ENCODE assay signal across 26 mouse cellular contexts in genomic region chr6:42539711-42540110, GRCm38 (mm10). TPM values are rescaled to one million over a fixed set of nuclear protein-coding genes. Genes with fewer than 3 reads are reported as not detected.
"Had no signal": no experiment of that assay in that cellular context is flagged by ENCODE, and none has a peak within 500 bp of the region (broad histone marks: within the 10 kb centered on the region; RNA-seq: fewer than 3 reads in every experiment).

No protein-coding gene starts in this region.

- H3K4me1 ChIP-seq: neural tube, embryonic 12.5 days; neural tube, embryonic 13.5 days; neural tube, embryonic 15.5 days; stomach, embryonic 15.5 days had no signal

- H3K27me3 ChIP-seq: neural tube, embryonic 12.5 days; neural tube, embryonic 13.5 days; neural tube, embryonic 15.5 days; stomach, embryonic 15.5 days had no signal

- H3K4me2 ChIP-seq: neural tube, embryonic 12.5 days; neural tube, embryonic 13.5 days; neural tube, embryonic 15.5 days; stomach, embryonic 15.5 days had no signal

- H3K4me3 ChIP-seq: neural tube, embryonic 12.5 days; neural tube, embryonic 13.5 days; neural tube, embryonic 15.5 days; stomach, embryonic 15.5 days had no signal

- H3K9me3 ChIP-seq: neural tube, embryonic 12.5 days; neural tube, embryonic 13.5 days; neural tube, embryonic 15.5 days; stomach, embryonic 15.5 days had no signal

- DNase-seq: retina, postnatal 1 day; right cerebral cortex, adult 18-20 months; right cerebral cortex, postnatal 14 days; right cerebral cortex, postnatal 25 days; right cerebral cortex, postnatal 4 days; spleen, adult 18-20 months; thymus, adult 18-20 months; thymus, adult 2 months; thymus, postnatal 14 days; thymus, postnatal 25 days; thymus, postnatal 36 days; thymus, postnatal 4 days had no signal

- H3K36me3 ChIP-seq: neural tube, embryonic 12.5 days; neural tube, embryonic 13.5 days; neural tube, embryonic 15.5 days; stomach, embryonic 15.5 days had no signal

- H3K9ac ChIP-seq: neural tube, embryonic 12.5 days; neural tube, embryonic 13.5 days; neural tube, embryonic 15.5 days; stomach, embryonic 15.5 days had no signal

- H3K27ac ChIP-seq: neural tube, embryonic 12.5 days; neural tube, embryonic 13.5 days; neural tube, embryonic 15.5 days; stomach, embryonic 15.5 days; stomach, postnatal 0 days had no signal

RNA-seq across cellular contexts. Expression of gene Olfr455, which starts 7.7 kb away (rescaled TPM):
- total RNA-seq: neutrophil, adult 5-6 weeks had no signal
- polyA plus RNA-seq: neural tube, embryonic 12.5 days; neural tube, embryonic 13.5 days; neural tube, embryonic 14.5 days; neural tube, embryonic 15.5 days; small intestine, adult 2 months; spleen, adult 2 months; stomach, embryonic 14.5 days; stomach, embryonic 15.5 days; stomach, postnatal 0 days; thymus, adult 2 months; thymus, postnatal 0 days had no signal

RNA-seq across cellular contexts. Expression of gene Olfr456, which starts 52.7 kb away (rescaled TPM):
- total RNA-seq: neutrophil, adult 5-6 weeks had no signal
- polyA plus RNA-seq: neural tube, embryonic 12.5 days; neural tube, embryonic 13.5 days; neural tube, embryonic 14.5 days; neural tube, embryonic 15.5 days; small intestine, adult 2 months; stomach, embryonic 14.5 days; stomach, embryonic 15.5 days; stomach, embryonic 16.5 days; stomach, postnatal 0 days; thymus, adult 2 months; thymus, postnatal 0 days; urinary bladder, adult 2 months had no signal

RNA-seq across cellular contexts. Expression of gene Tcaf3, which starts 57.8 kb away (rescaled TPM):
- total RNA-seq: neutrophil, adult 5-6 weeks had no signal
- polyA plus RNA-seq: neural tube, embryonic 12.5 days; neural tube, embryonic 13.5 days; neural tube, embryonic 14.5 days; neural tube, embryonic 15.5 days; small intestine, adult 2 months; spleen, adult 2 months; stomach, embryonic 14.5 days; stomach, embryonic 15.5 days; stomach, embryonic 16.5 days; stomach, postnatal 0 days; testis, adult 2 months; thymus, adult 2 months; thymus, postnatal 0 days; urinary bladder, adult 2 months had no signal
